Mouse (Mus musculus) ovary, postnatal 10 days (tissue): ENCODE results near the gene Polrmt.

Source experiments
- DNase-seq: peaks from one replicate; pipeline ENCODE4 v3.0.0; 2022; ENCODE audit warnings: low spot score

Polrmt gene

DNA sequence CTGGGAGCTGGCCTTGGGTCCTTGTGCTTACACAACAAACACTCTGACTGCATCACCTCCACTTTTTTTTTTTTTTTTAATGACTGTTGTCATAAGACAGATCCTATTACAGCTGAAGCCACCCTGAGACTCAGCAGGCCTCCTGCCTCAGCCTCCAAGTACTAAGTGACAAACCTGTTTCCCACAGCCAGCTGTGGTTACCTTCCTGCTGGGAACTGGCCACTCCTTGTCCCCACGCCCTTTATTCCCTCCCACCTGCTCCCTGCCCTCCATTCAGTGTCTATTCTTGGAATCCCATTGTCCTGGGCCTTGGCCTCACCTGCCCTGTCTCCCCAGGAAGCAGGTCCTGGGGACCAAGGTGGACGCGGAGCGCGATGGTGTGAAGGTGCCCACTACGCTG, 58.9 kb downstream of the Polrmt start:
- DNase-seq: no peak

DNA sequence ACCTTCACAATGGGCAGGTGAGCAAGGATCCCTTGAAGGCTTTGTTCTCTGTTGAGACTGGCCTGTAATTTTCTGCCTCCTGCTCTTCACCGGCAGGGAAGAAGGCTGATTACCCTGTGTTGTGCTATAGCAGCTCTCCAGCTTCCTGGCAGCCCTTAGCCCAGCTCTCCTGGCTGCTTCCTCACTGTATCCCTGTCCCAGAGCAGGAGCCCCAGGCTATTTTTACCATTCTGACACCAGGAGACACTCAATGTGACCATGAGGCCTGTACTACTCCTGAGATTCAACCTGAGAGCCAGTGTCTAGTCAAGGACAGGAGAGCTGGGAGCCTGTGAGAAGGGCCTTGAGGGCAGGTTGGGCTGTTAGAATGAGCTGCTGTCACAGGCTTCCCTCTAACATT, 59.7 kb downstream of the Polrmt start:
- no peak for DNase-seq

DNA sequence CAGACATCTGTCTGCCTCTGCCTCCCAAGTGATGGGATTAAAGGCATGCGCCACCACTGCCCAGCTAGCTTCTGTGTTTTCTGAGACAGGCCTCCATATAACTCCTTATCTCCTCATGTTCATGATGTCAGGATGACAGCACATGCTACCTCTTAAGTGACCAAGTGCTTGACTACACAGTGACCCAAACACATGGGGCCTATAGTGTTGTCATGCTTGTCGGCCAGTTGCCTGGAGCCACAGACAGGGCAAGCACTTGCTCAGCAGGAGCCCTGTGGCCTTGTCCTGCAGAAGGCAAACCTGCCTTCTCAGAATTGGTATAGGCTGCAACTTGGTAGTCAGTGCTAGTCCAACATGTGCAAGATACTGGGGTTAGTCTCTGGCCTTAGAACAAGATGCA, 60.2 kb downstream of the Polrmt start:
- no peak for DNase-seq
